Mouse (Mus musculus) olfactory bulb, adult 2 months (tissue): ENCODE measurements around the gene Hspa12a.

Source experiments
- CTCF ChIP-seq: fragments of 200-500 bp; IDR thresholded peaks from 2 replicates; pipeline ENCODE4 v1.5.1; 2012; ENCODE audit warnings: low read depth, mild to moderate bottlenecking, low read length, moderate library complexity; ENCODE audit not compliant: insufficient read depth
- POLR2A ChIP-seq: fragments of 200-500 bp; IDR thresholded peaks from 2 replicates; pipeline ENCODE4 v1.6.1; 2012; ENCODE audit warnings: mild to moderate bottlenecking, low read depth, low read length, moderate library complexity; ENCODE audit not compliant: insufficient read depth

- TF ChIP-seq CTCF (no peak), POLR2A (no peak)
Measured at GRCm38 (mm10) chr19:58795114-58795669, 148.3 kb downstream of the Hspa12a start.
